ENCODE assay signal across 8 mouse cellular contexts in the genomic region with DNA sequence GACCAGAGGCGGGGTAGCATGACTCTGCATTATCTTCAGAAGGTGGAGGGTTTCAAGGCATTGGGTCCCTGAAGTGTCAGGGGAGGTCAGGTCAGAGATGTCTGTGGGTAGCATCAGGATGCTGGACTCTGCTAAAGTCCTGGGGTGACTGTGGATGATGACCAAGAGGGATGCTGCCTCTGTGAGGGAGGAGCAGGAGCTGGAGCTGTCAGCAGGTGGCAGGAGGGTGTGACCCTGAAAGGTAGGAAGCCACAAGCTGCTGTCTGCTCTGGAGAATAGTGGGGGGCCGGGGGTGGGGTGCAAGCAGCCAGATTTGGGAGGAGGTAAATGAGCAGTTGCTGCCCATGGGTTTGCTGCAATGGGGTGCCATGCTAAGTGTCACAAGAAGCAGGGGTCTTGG. TPM values are rescaled to one million over a fixed set of nuclear protein-coding genes. Genes with fewer than 3 reads are reported as not detected.
DNase-seq lines count a peak whose midpoint lies in the region; ATAC-seq and TF ChIP-seq lines count a peak whose summit lies in the region.
"Had no signal": no experiment of that assay in that cellular context is flagged by ENCODE, and none has a peak within 500 bp of the region (broad histone marks: within the 10 kb centered on the region; RNA-seq: fewer than 3 reads in every experiment).

No protein-coding gene starts in this region.

- intact Hi-C loops in heart, postnatal 36 days (cut with DNase I): no loop called here

- TF ChIP-seq RAD21 in CH12.LX (IDR thresholded peaks at IDR 0.05; ENCODE audit: low read depth, low read length): no peak

- ATAC-seq in forebrain, postnatal 0 days: no peak
- no peak for ATAC-seq in midbrain, embryonic 12.5 days (ENCODE audit: low FRiP score, low read depth)

- DNase-seq in CH12.LX (ENCODE audit: extremely low read depth): no peak
- DNase-seq in forebrain, postnatal 0 days: peak; percentile 67
- no peak for DNase-seq in cerebellum, postnatal 25 days
- no peak for DNase-seq in layer of hippocampus, postnatal 36 days
- no peak for DNase-seq in heart, postnatal 36 days
- DNase-seq: layer of hippocampus, adult 9-11 months had no signal

- WGBS in forebrain, postnatal 0 days: 61% methylated on average over 2 of the region's 2 CpGs
- WGBS in midbrain, embryonic 12.5 days: 79% methylated on average over 2 of the region's 2 CpGs

- TF ChIP-seq EP300 in CH12.LX (IDR thresholded peaks at IDR 0.05; ENCODE audit: low read length) (no peak), ES-Bruce4 (IDR thresholded peaks at IDR 0.05; ENCODE audit: insufficient read depth, low read depth, low read length) (no peak)

- TF ChIP-seq CTCF in CH12.LX (conservative IDR thresholded peaks at IDR 0.05 in 1 of 2, IDR thresholded peaks at IDR 0.05 in 1 of 2; ENCODE audit: low read depth in 2 of 2, low read length in 2 of 2) (peak in 1 of 2 experiments; percentile 17; a peak in 1 of 4 replicates), ES-Bruce4 (IDR thresholded peaks at IDR 0.05; ENCODE audit: low read depth, low read length) (peak; percentile 42)
- TF ChIP-seq CTCF in forebrain, postnatal 0 days (IDR thresholded peaks at IDR 0.05; ENCODE audit: low read depth): peak; percentile 48

- H3K9ac ChIP-seq in CH12.LX (ENCODE audit: insufficient read depth, low read depth) (no peak overlapping the region), ES-Bruce4 (ENCODE audit: low read depth, poor library complexity, severe bottlenecking) (no peak overlapping the region)
- H3K9ac ChIP-seq in forebrain, postnatal 0 days: peak overlapping the region; percentile 89
- peak overlapping the region; percentile 66 for H3K9ac ChIP-seq in midbrain, embryonic 12.5 days (replicated peaks)

- in situ Hi-C loops in CH12.LX (cut with MboI; ENCODE audit: low pct_ligation_motif_present, low pct_unique_long_range_greater_than_20kb, low sequenced_read_pairs): no loop called here

- H3K27ac ChIP-seq in CH12.LX (ENCODE audit: insufficient read depth, low read depth) (no peak overlapping the region), ES-Bruce4 (ENCODE audit: insufficient read depth, low read length) (no peak overlapping the region)
- peak overlapping the region; percentile 93 for H3K27ac ChIP-seq in forebrain, postnatal 0 days (ENCODE audit: low read depth, low read length)
- peak overlapping the region; percentile 90 for H3K27ac ChIP-seq in midbrain, embryonic 12.5 days (replicated peaks)

- H3K4me1 ChIP-seq in CH12.LX (ENCODE audit: control insufficient read depth in 1 of 2, insufficient read depth in 2 of 2) (0 out of 4 replicates have a peak, but pooled peaks cover 0 to 4% of the 10 kb centered on the region in 2 experiments), ES-Bruce4 (ENCODE audit: control insufficient read depth, insufficient read depth, low read length) (no peaks in the 10 kb centered on the region)
- H3K4me1 ChIP-seq in forebrain, postnatal 0 days (ENCODE audit: insufficient read depth): 0 out of 2 replicates have a peak, but pooled peaks cover 8% of the 10 kb centered on the region
- H3K4me1 ChIP-seq in midbrain, embryonic 12.5 days: peaks cover 46% of the 10 kb centered on the region

- H3K9me3 ChIP-seq in CH12.LX (replicated peaks; ENCODE audit: low read length): no peaks in the 10 kb centered on the region
- no peaks in the 10 kb centered on the region for H3K9me3 ChIP-seq in ES-Bruce4 (replicated peaks; ENCODE audit: control insufficient read depth, insufficient read depth, low read length, poor library complexity, severe bottlenecking)
- no peaks in the 10 kb centered on the region for H3K9me3 ChIP-seq in forebrain, postnatal 0 days (ENCODE audit: low read length)
- no peaks in the 10 kb centered on the region for H3K9me3 ChIP-seq in midbrain, embryonic 12.5 days

- peaks cover 89% of the 10 kb centered on the region for H3K27me3 ChIP-seq in CH12.LX (replicated peaks)
- H3K27me3 ChIP-seq in ES-Bruce4 (ENCODE audit: control insufficient read depth, insufficient read depth, low read length, poor library complexity, severe bottlenecking): no peaks in the 10 kb centered on the region
- H3K27me3 ChIP-seq in forebrain, postnatal 0 days (ENCODE audit: insufficient read depth, low read length): no peaks in the 10 kb centered on the region
- no peaks in the 10 kb centered on the region for H3K27me3 ChIP-seq in midbrain, embryonic 12.5 days

- no peak overlapping the region for H3K4me3 ChIP-seq in CH12.LX (replicated peaks in 1 of 3; ENCODE audit: low read depth in 2 of 3, low read length in 2 of 3, poor library complexity in 1 of 3)
- no peak overlapping the region for H3K4me3 ChIP-seq in ES-Bruce4 (ENCODE audit: low read depth, low read length)
- peak overlapping the region; percentile 68 for H3K4me3 ChIP-seq in forebrain, postnatal 0 days (ENCODE audit: low read depth, low read length)
- peak overlapping the region; percentile 43 for H3K4me3 ChIP-seq in midbrain, embryonic 12.5 days

- H3K36me3 ChIP-seq in CH12.LX (replicated peaks in 1 of 2; ENCODE audit: control insufficient read depth in 1 of 2, insufficient read depth in 1 of 2, low read length in 1 of 2): no peaks in the 10 kb centered on the region
- no peaks in the 10 kb centered on the region for H3K36me3 ChIP-seq in ES-Bruce4 (ENCODE audit: control insufficient read depth, insufficient read depth, low read length, poor library complexity, severe bottlenecking)
- peaks cover 20% of the 10 kb centered on the region for H3K36me3 ChIP-seq in forebrain, postnatal 0 days (ENCODE audit: insufficient read depth)
- peaks cover 15% of the 10 kb centered on the region for H3K36me3 ChIP-seq in midbrain, embryonic 12.5 days

- no peaks in the 10 kb centered on the region for H3K79me2 ChIP-seq in CH12.LX (replicated peaks; ENCODE audit: control insufficient read depth, extremely low read depth, insufficient read depth, poor library complexity, severe bottlenecking)

- peak overlapping the region; percentile 41; the same call in 1 of the 2 replicates for H3K4me2 ChIP-seq in CH12.LX (ENCODE audit: insufficient read depth, low read depth, poor library complexity, severe bottlenecking)
- peak overlapping the region; percentile 83 for H3K4me2 ChIP-seq in forebrain, postnatal 0 days (ENCODE audit: low read depth)
- peak overlapping the region; percentile 60 for H3K4me2 ChIP-seq in midbrain, embryonic 12.5 days (replicated peaks)

- no peak for TF ChIP-seq POLR2A in CH12.LX (IDR thresholded peaks at IDR 0.05; ENCODE audit: low read depth, low read length)
- TF ChIP-seq POLR2A in ES-Bruce4 (IDR thresholded peaks at IDR 0.05; ENCODE audit: insufficient read depth, low read length): no peak

- dilution Hi-C loops in CH12.LX (cut with MboI; ENCODE audit: extremely low pct_ligation_motif_present, extremely low pct_unique_long_range_greater_than_20kb, low sequenced_read_pairs): no loop called here

TF ChIP-seq in CH12.LX, 34 proteins besides CTCF, POLR2A, EP300 and RAD21:
- TF ChIP-seq ZMIZ1 (IDR thresholded peaks at IDR 0.05; ENCODE audit: low read depth, low read length) (no peak), GABPA (IDR thresholded peaks at IDR 0.05; ENCODE audit: insufficient replicate concordance, low read depth, low read length) (no peak), SIN3A (IDR thresholded peaks at IDR 0.05; ENCODE audit: low read length) (no peak), MAX (IDR thresholded peaks at IDR 0.05; ENCODE audit: low read length) (no peak), MAZ (IDR thresholded peaks at IDR 0.05; ENCODE audit: low read depth, low read length) (no peak), PAX5 (IDR thresholded peaks at IDR 0.05; ENCODE audit: low read length) (no peak), BHLHE40 (IDR thresholded peaks at IDR 0.05; ENCODE audit: low read depth, low read length) (no peak), ELF1 (IDR thresholded peaks at IDR 0.05; ENCODE audit: low read depth, low read length) (no peak), MXI1 (IDR thresholded peaks at IDR 0.05; ENCODE audit: low read depth, low read length) (no peak), JUN (IDR thresholded peaks at IDR 0.05; ENCODE audit: insufficient read depth, low read depth, low read length) (no peak)

RNA-seq across cellular contexts. Expression of a gene that starts 18.0 kb away (rescaled TPM):
- total RNA-seq in CH12.LX (2012; rRNA removed) (0.55 and 0.59 TPM in 2 replicates), CH12.LX (2014; rRNA removed) (0.05 TPM in 1 of 2 replicates, not detected in the other)
- polyA plus RNA-seq in CH12.LX (2012; ENCODE audit: insufficient read length, low read depth) (0.11 TPM in 1 of 2 replicates, not detected in the other), ES-Bruce4 (2011; ENCODE audit: insufficient read depth, insufficient read length, low read depth, missing spikeins) (30.5 and 31.6 TPM in 2 replicates)
- 132 and 173 TPM in 2 replicates for total RNA-seq in forebrain, postnatal 0 days (2014; rRNA removed)
- 47.4 and 52.8 TPM in 2 replicates for polyA plus RNA-seq in forebrain, postnatal 0 days (2015; fragmentation: Nextera tagmentation; extraction: Ambion mirVana)
- 82.4 and 89.5 TPM in 2 replicates for polyA plus RNA-seq in midbrain, embryonic 12.5 days (2016; fragmentation: Nextera tagmentation; extraction: Ambion mirVana)
- total RNA-seq in layer of hippocampus, postnatal 36 days (2021): 100 to 1,000 TPM; 147 to 157 TPM
- total RNA-seq in heart, postnatal 36 days (2021): 100 to 1,000 TPM; 425 to 453 TPM

RNA-seq across cellular contexts. Expression of a gene that starts 53.2 kb away (rescaled TPM):
- total RNA-seq in CH12.LX (2012; rRNA removed) (0.04 and 0.13 TPM in 2 replicates), CH12.LX (2014; rRNA removed) (0.11 TPM in 1 of 2 replicates, not detected in the other)
- polyA plus RNA-seq in CH12.LX (2012; ENCODE audit: insufficient read length, low read depth) (0.07 TPM in 1 of 2 replicates, not detected in the other), ES-Bruce4 (2011; ENCODE audit: insufficient read depth, insufficient read length, low read depth, missing spikeins) (not detected in 2 replicates)
- total RNA-seq in forebrain, postnatal 0 days (2014; rRNA removed): 0.33 and 0.46 TPM in 2 replicates
- 0.24 and 0.27 TPM in 2 replicates for polyA plus RNA-seq in forebrain, postnatal 0 days (2015; fragmentation: Nextera tagmentation; extraction: Ambion mirVana)
- 0.45 and 0.80 TPM in 2 replicates for polyA plus RNA-seq in midbrain, embryonic 12.5 days (2016; fragmentation: Nextera tagmentation; extraction: Ambion mirVana)
- total RNA-seq in layer of hippocampus, postnatal 36 days (2021): under 1 TPM in 1 of 2 experiments, not detected in 1; 0.15 TPM
- not detected for total RNA-seq in heart, postnatal 36 days (2021)

RNA-seq across cellular contexts. Expression of a gene that starts 57.3 kb away (rescaled TPM):
- total RNA-seq in CH12.LX (2012; rRNA removed) (3.4 and 3.6 TPM in 2 replicates), CH12.LX (2014; rRNA removed) (3.2 and 4.6 TPM in 2 replicates)
- polyA plus RNA-seq in CH12.LX (2012; ENCODE audit: insufficient read length, low read depth) (2.6 and 3.6 TPM in 2 replicates), ES-Bruce4 (2011; ENCODE audit: insufficient read depth, insufficient read length, low read depth, missing spikeins) (0.76 and 0.85 TPM in 2 replicates)
- 17.4 and 25.7 TPM in 2 replicates for total RNA-seq in forebrain, postnatal 0 days (2014; rRNA removed)
- polyA plus RNA-seq in forebrain, postnatal 0 days (2015; fragmentation: Nextera tagmentation; extraction: Ambion mirVana): 22.3 and 24.0 TPM in 2 replicates
- 14.6 and 16.7 TPM in 2 replicates for polyA plus RNA-seq in midbrain, embryonic 12.5 days (2016; fragmentation: Nextera tagmentation; extraction: Ambion mirVana)
- 10 to 100 TPM; 11.4 to 12.3 TPM for total RNA-seq in layer of hippocampus, postnatal 36 days (2021)
- total RNA-seq in heart, postnatal 36 days (2021): 10 to 100 TPM; 12.3 to 13.9 TPM

Comparison
In these comparisons a context has a peak if more than half of its experiments do, and no peak if none do; other contexts are left out.
1. H3K27ac ChIP-seq: peak in forebrain, postnatal 0 days (single experiment) and midbrain, embryonic 12.5 days (single experiment); none in CH12.LX (single experiment) and ES-Bruce4 (single experiment).
2. H3K4me3 ChIP-seq: peak in forebrain, postnatal 0 days (single experiment) and midbrain, embryonic 12.5 days (single experiment); none in CH12.LX (0 of 3) and ES-Bruce4 (single experiment).
3. H3K9ac ChIP-seq: peak in forebrain, postnatal 0 days (single experiment) and midbrain, embryonic 12.5 days (single experiment); none in CH12.LX (single experiment) and ES-Bruce4 (single experiment).
4. RNA of a gene that starts 18.0 kb away (total RNA-seq): 425 to 453 TPM in heart, postnatal 36 days, 132 to 173 TPM in forebrain, postnatal 0 days and 147 to 157 TPM in layer of hippocampus, postnatal 36 days; 0.05 to 0.59 TPM in CH12.LX; every median in the first group is over 10 times any median in the second.
5. Peak in every context shown above with its lines, with median percentiles within 50 percentile points of each other: H3K4me2 ChIP-seq.